Mouse (Mus musculus) mammary gland, adult 2 months (tissue): ENCODE results near the gene 2210016L21Rik. TPM values are rescaled to one million over a fixed set of nuclear protein-coding genes. Genes with fewer than 3 reads are reported as not detected.

ENCODE experiments used
- polyA plus RNA-seq: library from polyadenylated mRNA; depleted of rRNA; stranded (reverse); fragments of >200 nt; gene quantifications from 2 replicates; pipeline ENCODE4 v1.2.3, GENCODE M21; 2012; ENCODE audit warnings: low replicate concordance; rRNA removed

The 2210016L21Rik gene
- 15.6 and 18.0 TPM in 2 replicates for polyA plus RNA-seq

DNA sequence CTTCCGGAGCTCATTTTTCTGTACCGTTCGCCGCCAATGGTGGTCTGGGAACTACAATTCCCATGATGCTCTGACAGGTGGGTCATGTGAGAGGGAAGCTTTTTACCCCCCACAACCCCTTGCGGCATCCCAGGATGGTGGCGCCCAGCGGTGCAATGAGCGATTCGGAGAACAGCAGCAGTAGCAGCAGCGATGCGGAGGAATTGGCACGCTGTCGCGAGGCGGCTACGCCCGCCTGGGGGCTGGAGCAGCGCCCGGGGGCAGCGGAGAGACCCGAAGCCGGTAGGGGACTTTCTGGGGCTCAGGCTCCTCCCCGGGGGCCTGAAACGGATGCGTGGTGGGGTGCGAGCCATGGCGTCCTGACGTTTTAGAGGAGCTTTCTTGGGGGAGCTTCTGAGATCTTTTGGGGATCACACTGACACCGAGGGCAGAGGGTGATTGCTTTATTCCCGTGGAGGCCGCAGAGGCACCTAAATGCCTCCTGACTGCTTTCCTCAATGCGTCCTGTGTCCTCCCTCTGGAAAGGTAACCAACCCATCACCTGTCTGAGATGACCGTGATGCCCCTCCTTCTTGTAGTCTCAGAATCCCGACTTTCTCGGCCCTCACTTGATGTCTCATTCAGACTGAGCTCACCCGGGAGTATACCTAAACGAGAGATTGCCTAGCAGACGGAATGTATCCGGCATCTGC lies at the start of gene 2210016L21Rik:
Gene 2210016L21Rik, plus strand, starts transcription at position 85 of the 692 bp plus-strand sequence.

DNA sequence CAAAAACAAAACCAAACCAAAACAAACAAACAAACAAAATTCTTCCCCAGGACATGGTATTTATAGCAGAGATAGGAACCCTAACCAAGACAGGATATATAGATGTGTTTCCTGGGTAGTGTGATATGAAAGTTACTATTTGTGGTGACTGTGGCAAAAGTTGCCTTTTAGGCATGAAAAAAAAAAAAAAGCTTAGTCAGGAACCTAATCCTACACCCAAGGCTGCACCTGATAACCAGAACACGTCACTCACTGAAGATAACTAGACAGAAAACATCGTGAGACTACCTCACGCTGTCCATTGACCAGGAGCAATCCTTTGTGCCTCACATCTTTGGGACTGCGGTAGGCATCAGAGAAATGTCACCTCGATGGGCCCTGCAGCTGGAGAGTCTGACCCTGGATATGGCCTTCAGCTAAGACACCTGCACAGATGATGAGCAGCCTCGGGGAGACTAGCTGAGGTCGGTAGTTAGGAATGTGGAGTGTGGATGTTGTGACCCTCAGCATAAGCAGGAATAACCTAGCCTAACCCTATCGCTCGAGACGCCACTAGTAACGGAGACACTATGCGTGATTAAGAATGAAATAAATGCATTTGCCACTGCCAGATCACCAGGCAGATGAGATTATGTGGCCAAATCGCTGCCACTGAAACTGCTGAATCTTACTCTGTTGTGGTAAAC lies 45.1 kb upstream of the 2210016L21Rik start, which contains the start of gene Oasl2:
Gene Oasl2, plus strand, starts transcription at position 249 of the 686 bp plus-strand sequence.

DNA sequence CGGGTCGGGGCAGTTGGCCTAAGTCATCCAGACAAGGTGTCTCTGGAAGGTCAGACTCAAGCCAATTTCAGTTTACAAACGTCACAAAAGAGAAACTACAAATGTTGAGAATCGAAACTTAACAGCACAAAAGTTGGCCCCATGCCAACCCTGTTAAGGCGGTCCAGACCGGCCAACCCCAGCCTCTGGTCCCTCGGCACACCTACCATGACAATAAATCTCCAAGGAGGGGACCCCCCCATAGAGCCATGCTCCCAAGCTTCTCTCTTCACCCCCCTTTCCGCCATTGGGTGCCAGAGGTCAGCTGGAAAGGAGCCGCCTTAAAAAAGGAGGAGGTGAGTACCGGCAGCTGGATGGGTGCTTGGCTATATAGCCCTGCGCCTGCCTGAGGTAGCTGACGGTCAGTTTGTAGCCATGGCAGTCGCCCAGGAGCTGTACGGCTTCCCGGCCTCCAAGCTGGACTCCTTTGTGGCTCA lies 18.9 kb upstream of the 2210016L21Rik start, which contains the start of gene Oasl1:
Gene Oasl1, plus strand, starts transcription at position 243 of the 476 bp plus-strand sequence.

DNA sequence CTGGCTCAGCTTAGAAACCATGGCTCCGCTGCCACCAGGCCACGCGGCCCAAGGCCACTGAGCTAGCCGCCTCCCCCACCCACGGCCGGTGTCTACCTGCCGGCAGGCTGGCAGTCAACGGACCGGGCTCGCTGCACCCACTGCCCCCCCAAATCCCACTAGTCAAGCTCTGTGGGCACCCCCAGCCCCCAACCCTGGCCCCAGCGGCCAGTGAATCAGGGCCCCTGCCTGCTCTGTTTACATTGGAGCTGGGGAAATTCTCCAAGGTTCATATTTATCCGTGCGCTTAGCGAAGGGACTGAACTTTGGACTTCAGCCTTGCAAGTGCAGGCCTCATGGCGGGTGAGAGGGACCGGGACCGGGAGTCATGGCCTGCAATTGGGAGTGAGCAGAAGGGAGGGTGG lies 28.9 kb downstream of the 2210016L21Rik start, which contains the start of gene Hnf1a:
Gene Hnf1a, minus strand, starts transcription at position 271 of the 404 bp plus-strand sequence.

Other genes starting within 250 kb of the 2210016L21Rik start
- 13.3 and 13.6 TPM in 2 replicates for gene Tchp, start 234.4 kb upstream of the 2210016L21Rik start, polyA plus RNA-seq
- 54.6 and 74.8 TPM in 2 replicates for gene Ankrd13a, start 167.5 kb upstream of the 2210016L21Rik start, polyA plus RNA-seq
- 67.4 and 80.8 TPM in 2 replicates for gene Git2, start 166.6 kb upstream of the 2210016L21Rik start, polyA plus RNA-seq
- gene 1500011B03Rik, start 118.7 kb upstream of the 2210016L21Rik start, polyA plus RNA-seq = 32.1 and 36.0 TPM in 2 replicates
- not detected in 2 replicates for gene 4930519G04Rik, start 88.5 kb upstream of the 2210016L21Rik start, polyA plus RNA-seq
- not detected in 2 replicates for gene Gm9936, start 83.5 kb upstream of the 2210016L21Rik start, polyA plus RNA-seq
- gene Oasl2, start 45.2 kb upstream of the 2210016L21Rik start, polyA plus RNA-seq = 9.2 and 27.5 TPM in 2 replicates
- gene Oasl1, start 18.9 kb upstream of the 2210016L21Rik start, polyA plus RNA-seq = 10.2 and 12.7 TPM in 2 replicates
- 0.17 TPM in 1 of 2 replicates, not detected in the other for gene Hnf1a, start 28.9 kb downstream of the 2210016L21Rik start, polyA plus RNA-seq
- gene Sppl3, start 69.0 kb downstream of the 2210016L21Rik start, polyA plus RNA-seq = 60.9 and 73.7 TPM in 2 replicates
- gene Gm10401, start 156.1 kb downstream of the 2210016L21Rik start, polyA plus RNA-seq = not detected in 2 replicates
- 174 and 188 TPM in 2 replicates for gene Acads, start 177.2 kb downstream of the 2210016L21Rik start, polyA plus RNA-seq
- gene Unc119b, start 192.8 kb downstream of the 2210016L21Rik start, polyA plus RNA-seq = 39.5 and 43.4 TPM in 2 replicates
- 65.7 and 84.4 TPM in 2 replicates for gene Mlec, start 216.0 kb downstream of the 2210016L21Rik start, polyA plus RNA-seq